Mouse (Mus musculus) bone marrow, adult 2 months (tissue): Measurements from ENCODE around the gene Mtr. TPM values are rescaled to one million over a fixed set of nuclear protein-coding genes. Genes with fewer than 3 reads are reported as not detected.

Experiments used
- H3K27ac ChIP-seq: fragments of 200-500 bp; 2 replicates; pipeline ENCODE4 v1.5.1; 2012; ENCODE audit warnings: low read depth, mild to moderate bottlenecking, control low read depth, inconsistent platforms, low read length; ENCODE audit not compliant: control insufficient read depth, poor library complexity, insufficient read depth
- H3K4me1 ChIP-seq: fragments of 200-500 bp; 2 replicates; pipeline ENCODE4 v1.6.1; 2011; ENCODE audit warnings: low read length; ENCODE audit not compliant: control insufficient read depth, insufficient read depth
- H3K4me3 ChIP-seq: fragments of 200-500 bp; replicated peaks from 2 replicates; pipeline ENCODE3; 2011; ENCODE audit warnings: mild to moderate bottlenecking, low read depth, low read length, control low read depth; ENCODE audit not compliant: control insufficient read depth
- CTCF ChIP-seq: fragments of 200-500 bp; IDR thresholded peaks from 2 replicates; pipeline ENCODE4 v1.5.1; 2011; ENCODE audit warnings: low read length, control low read depth; ENCODE audit not compliant: control insufficient read depth, insufficient read depth
- POLR2A ChIP-seq: fragments of 200-500 bp; IDR thresholded peaks from 2 replicates; pipeline ENCODE4 v1.6.1; 2011; ENCODE audit warnings: low read depth, mild to moderate bottlenecking, control low read depth, low read length, borderline replicate concordance; ENCODE audit not compliant: control insufficient read depth
- WGBS: fragments of 180-500 bp; shearing (Covaris S2); methylation state at CpG from one replicate; pipeline ENCODE4 v1.1.7; 2018; 5-methylcytosine and 5-hydroxymethylcytosine counted together
- polyA plus RNA-seq: library from polyadenylated mRNA; stranded (reverse); fragments of >200 nt; gene quantifications from 2 replicates; pipeline ENCODE4 v1.2.4, GENCODE M21; 2011; ENCODE audit warnings: low replicate concordance; ENCODE audit not compliant: missing spikeins, insufficient read depth, insufficient read length

Gene Mtr
- polyA plus RNA-seq, 1 experiment = 16.4 TPM

DNA sequence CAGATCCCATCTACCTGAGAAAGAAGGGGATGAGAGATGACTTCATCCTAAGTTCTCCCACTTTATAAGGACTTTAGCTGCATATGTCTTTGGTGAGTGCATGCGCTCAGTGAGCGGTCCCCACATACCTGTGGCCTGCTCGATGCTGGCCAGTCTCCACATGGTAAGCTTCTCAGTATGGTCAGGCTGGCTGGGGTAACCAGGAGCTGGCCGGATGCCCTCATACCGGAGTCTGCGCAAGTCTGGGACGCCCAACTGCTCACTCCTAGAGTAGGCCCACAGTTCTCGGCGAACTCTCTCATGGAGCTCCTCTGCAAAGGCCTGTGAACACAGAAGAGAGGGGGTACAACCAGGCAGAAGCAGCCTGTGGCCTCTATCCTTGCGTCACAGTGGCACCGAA, 68.7 kb downstream of the Mtr start:
- no peak overlapping the region for H3K27ac ChIP-seq
- H3K4me1 ChIP-seq = no peaks in the 10 kb centered on the region
- H3K4me3 ChIP-seq = no peak overlapping the region
- whole genome bisulfite sequencing = 93% methylated on average over 11 of the region's 11 CpGs
- no peak for TF ChIP-seq CTCF
- no peak for TF ChIP-seq POLR2A

- Histone ChIP-seq H3K4me3 (no peak overlapping the region), H3K27ac (no peak overlapping the region), H3K4me1 (no peaks in the 10 kb centered on the region)
- WGBS = 92% methylated on average over 11 of the region's 11 CpGs
- TF ChIP-seq CTCF (no peak), POLR2A (no peak)
Measured at GRCm38 (mm10) chr13:12188804-12189203, 69.1 kb downstream of the Mtr start.

DNA sequence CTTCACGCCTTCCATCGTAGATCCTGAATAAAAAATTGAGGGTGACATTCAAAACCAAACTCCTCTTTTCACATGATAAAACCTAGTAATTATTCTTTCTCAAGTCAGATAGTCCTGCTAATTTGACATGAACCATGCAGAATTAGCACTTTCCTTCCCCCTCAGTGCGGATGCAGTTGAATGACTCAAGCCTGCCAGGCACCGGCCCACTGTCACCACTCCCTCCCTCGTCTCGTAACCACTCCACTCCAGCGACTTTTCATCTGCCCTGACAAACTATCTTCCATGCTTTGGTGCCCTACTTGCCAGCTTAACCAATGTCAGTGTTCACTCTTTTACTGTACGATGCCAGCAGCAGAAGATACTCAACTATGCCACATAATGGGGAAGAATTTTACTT, 78.4 kb downstream of the Mtr start:
- Histone ChIP-seq H3K4me1 (no peaks in the 10 kb centered on the region), H3K4me3 (no peak overlapping the region), H3K27ac (no peak overlapping the region)
- 68% methylated on average over 8 of the region's 8 CpGs for WGBS
- TF ChIP-seq POLR2A (no peak), CTCF (no peak)

- no peaks in the 10 kb centered on the region for H3K4me1 ChIP-seq
- TF ChIP-seq POLR2A (no peak), CTCF (no peak)
- H3K4me3 ChIP-seq = no peak overlapping the region
- WGBS = 44% methylated on average over 3 of the region's 3 CpGs
- H3K27ac ChIP-seq = no peak overlapping the region
Measured at GRCm38 (mm10) chr13:12176761-12177160, 81.2 kb downstream of the Mtr start.

GRCm38 (mm10) chr13:12175988-12176736, 81.8 kb downstream of the Mtr start:
- Histone ChIP-seq H3K27ac (no peak overlapping the region), H3K4me3 (no peak overlapping the region), H3K4me1 (no peaks in the 10 kb centered on the region)
- TF ChIP-seq POLR2A (no peak), CTCF (no peak)
- 59% methylated on average over 16 of the region's 16 CpGs for WGBS

DNA sequence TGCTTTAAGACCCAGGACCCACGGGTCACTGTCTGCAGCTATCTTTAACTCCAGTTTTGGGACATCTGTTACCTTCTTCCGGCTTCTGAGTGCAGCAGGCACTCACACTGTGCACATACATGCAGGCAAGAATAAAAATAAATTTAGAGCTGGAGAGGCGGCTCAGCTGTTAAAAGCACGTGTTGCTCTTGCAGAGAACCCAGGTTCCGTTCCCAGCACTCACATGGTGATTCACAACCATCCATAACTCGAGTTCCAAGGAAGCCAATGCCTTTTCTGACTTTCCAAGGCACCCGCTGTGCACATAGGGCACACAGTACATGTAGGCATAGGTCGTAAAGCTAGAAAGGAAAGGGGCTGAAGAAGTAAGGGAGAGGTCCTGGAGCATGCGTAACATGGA, 90.6 kb downstream of the Mtr start:
- TF ChIP-seq POLR2A (no peak), CTCF (no peak)
- WGBS = 70% methylated on average over 9 of the region's 9 CpGs
- no peak overlapping the region for H3K4me3 ChIP-seq
- H3K4me1 ChIP-seq = no peaks in the 10 kb centered on the region
- no peak overlapping the region for H3K27ac ChIP-seq

GRCm38 (mm10) chr13:12166386-12166785, 91.5 kb downstream of the Mtr start:
- Histone ChIP-seq H3K4me1 (no peaks in the 10 kb centered on the region), H3K27ac (no peak overlapping the region), H3K4me3 (no peak overlapping the region)
- TF ChIP-seq CTCF (no peak), POLR2A (no peak)
- WGBS = 57% methylated on average over 6 of the region's 6 CpGs

DNA sequence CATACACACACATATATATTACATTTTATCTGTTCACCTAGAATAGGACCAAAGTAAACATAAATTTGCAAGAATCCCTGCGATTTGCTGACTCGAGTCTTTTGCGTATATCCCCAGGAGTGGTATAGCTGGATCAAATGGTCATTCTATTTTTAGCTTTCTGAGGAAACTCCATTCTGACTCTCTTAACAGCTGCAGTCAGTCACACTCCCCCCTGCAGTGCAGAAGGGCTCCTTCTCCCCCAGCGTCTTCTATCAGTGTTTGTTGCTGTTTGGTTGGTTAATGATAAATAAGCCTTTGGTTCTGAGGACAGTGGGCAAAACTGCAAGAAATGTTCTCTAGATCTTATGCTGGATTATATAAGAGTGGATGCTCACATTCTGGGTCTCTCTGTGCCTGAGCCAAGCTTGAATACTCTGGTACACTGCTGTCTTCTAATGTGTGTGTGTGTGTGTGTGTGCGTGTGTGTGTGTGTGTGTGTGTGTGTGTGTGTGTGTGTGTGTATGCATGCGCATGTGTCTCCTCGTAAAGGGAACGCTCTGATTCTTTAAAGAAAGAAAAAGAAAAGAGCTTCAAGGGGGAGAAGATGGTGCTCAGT, 92.4 kb downstream of the Mtr start:
- TF ChIP-seq POLR2A (no peak), CTCF (no peak)
- Histone ChIP-seq H3K4me3 (no peak overlapping the region), H3K27ac (no peak overlapping the region), H3K4me1 (no peaks in the 10 kb centered on the region)
- 67% methylated on average over 8 of the region's 8 CpGs for WGBS
